Mouse (Mus musculus): ENCODE measurements around the gene Rtn4r. TPM values are rescaled to one million over a fixed set of nuclear protein-coding genes. Genes with fewer than 3 reads are reported as not detected.

Gene Rtn4r
- polyA plus RNA-seq, 1 experiment from 2014 or later, result 7.8 TPM

GRCm38 (mm10) chr16:18103808-18104207 lies 23.6 kb upstream of the Rtn4r start:
- H3K4me1 ChIP-seq, result no peaks in the 10 kb centered on the region
- ATAC-seq, result no peak
- H3K27me3 ChIP-seq, result no peaks in the 10 kb centered on the region
- H3K9me3 ChIP-seq (replicated peaks), result no peaks in the 10 kb centered on the region
- no peak overlapping the region for H3K9ac ChIP-seq
- no peak overlapping the region for H3K4me2 ChIP-seq
- H3K27ac ChIP-seq, result no peak overlapping the region
- WGBS, result 47% methylated on average over 6 of the region's 6 CpGs
- H3K36me3 ChIP-seq (ENCODE audit: poor library complexity, severe bottlenecking), result no peaks in the 10 kb centered on the region
- no peak overlapping the region for H3K4me3 ChIP-seq

- Histone ChIP-seq H3K4me2 (no peak overlapping the region), H3K27me3 (no peaks in the 10 kb centered on the region), H3K4me1 (no peaks in the 10 kb centered on the region), H3K27ac (no peak overlapping the region), H3K36me3 (ENCODE audit: poor library complexity, severe bottlenecking) (no peaks in the 10 kb centered on the region), H3K9me3 (replicated peaks) (peaks cover 9% of the 10 kb centered on the region), H3K9ac (no peak overlapping the region), H3K4me3 (no peak overlapping the region)
- 61% methylated on average over 5 of the region's 5 CpGs for WGBS
- peak; percentile 74 for ATAC-seq
Measured at GRCm38 (mm10) chr16:18108221-18108966, 19.0 kb upstream of the Rtn4r start.

GRCm38 (mm10) chr16:18111042-18111441 lies 16.4 kb upstream of the Rtn4r start:
- Histone ChIP-seq H3K9me3 (replicated peaks) (peaks cover 9% of the 10 kb centered on the region), H3K4me2 (no peak overlapping the region), H3K27me3 (no peaks in the 10 kb centered on the region), H3K4me1 (no peaks in the 10 kb centered on the region), H3K4me3 (no peak overlapping the region), H3K27ac (no peak overlapping the region), H3K9ac (no peak overlapping the region), H3K36me3 (ENCODE audit: poor library complexity, severe bottlenecking) (no peaks in the 10 kb centered on the region)
- ATAC-seq, result no peak
- WGBS, result 82% methylated on average over 7 of the region's 7 CpGs

DNA sequence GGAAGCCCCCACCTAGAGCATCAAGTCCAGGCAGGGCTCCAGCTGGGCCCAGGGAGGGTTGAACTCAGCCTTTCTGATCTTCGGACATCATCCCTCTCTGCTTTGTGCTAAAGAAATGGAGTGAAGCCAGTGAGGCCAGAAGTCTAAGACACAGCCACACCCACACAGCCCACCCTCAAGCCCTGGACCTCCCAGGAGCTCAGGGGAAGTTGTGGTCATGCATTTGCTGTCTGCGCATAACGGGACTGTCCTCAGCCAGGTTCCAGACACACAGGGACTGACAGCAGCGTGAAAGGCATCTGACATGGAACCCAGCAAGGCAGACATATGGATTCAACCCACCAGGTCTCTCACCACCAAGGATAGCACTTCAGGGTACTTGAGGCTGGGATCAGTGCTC lies 11.0 kb upstream of the Rtn4r start:
- no peaks in the 10 kb centered on the region for H3K9me3 ChIP-seq (replicated peaks)
- WGBS, result 82% methylated on average over 4 of the region's 4 CpGs

GRCm38 (mm10) chr16:18118285-18118684 lies 9.2 kb upstream of the Rtn4r start:
- Histone ChIP-seq H3K36me3 (ENCODE audit: poor library complexity, severe bottlenecking) (no peaks in the 10 kb centered on the region), H3K27me3 (peaks cover 3% of the 10 kb centered on the region; the same call in 1 of the 2 replicates), H3K9ac (no peak overlapping the region), H3K9me3 (replicated peaks) (no peaks in the 10 kb centered on the region), H3K4me1 (peaks cover 8% of the 10 kb centered on the region), H3K27ac (no peak overlapping the region), H3K4me3 (no peak overlapping the region), H3K4me2 (no peak overlapping the region)
- no peak for ATAC-seq
- WGBS, result 82% methylated on average over 3 of the region's 3 CpGs

More for the DNA sequence above, 11.0 kb upstream of the Rtn4r start:
- Histone ChIP-seq H3K27me3 (no peaks in the 10 kb centered on the region), H3K4me2 (no peak overlapping the region), H3K9ac (no peak overlapping the region), H3K36me3 (ENCODE audit: poor library complexity, severe bottlenecking) (no peaks in the 10 kb centered on the region), H3K4me1 (peaks cover 8% of the 10 kb centered on the region), H3K27ac (no peak overlapping the region), H3K4me3 (no peak overlapping the region)
- no peak for ATAC-seq

DNA sequence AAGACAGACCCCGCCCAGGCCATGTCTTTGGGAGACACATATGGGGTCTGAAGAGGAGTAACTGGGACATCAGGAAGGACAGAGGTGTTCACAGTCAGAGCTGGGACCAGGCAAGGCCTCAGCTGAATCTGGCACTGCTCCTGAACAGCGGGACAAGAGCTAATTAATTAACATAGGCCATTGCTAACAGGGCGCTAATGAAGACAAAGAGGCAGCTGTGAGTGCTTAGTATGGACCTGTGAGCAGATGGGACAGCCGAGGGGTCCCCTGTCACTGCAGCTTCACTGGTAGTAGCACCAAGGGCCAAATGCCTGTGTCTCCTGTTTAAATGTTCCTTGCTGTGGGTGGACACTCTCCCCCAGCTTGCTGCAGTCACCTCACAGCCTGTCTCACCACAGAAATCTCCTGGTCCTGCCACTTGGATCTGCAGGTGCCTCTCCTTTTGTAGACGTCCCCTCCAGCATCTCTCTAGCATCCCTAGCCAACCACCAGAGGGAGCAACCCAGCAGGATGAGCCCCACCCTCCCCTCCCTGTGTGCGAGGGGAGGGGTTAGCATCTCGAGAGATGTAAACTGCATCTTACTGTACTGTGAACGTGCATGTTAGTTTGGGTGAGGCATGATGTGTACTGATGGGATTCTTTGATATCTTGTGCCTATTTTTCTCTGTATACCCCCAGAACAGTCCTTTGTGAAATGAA lies 8.3 kb upstream of the Rtn4r start:
- Histone ChIP-seq H3K4me3 (no peak overlapping the region), H3K4me2 (no peak overlapping the region), H3K9ac (no peak overlapping the region), H3K4me1 (peaks cover 8% of the 10 kb centered on the region), H3K27ac (peak overlapping the region; percentile 55; the same call in 1 of the 2 replicates), H3K9me3 (replicated peaks) (no peaks in the 10 kb centered on the region), H3K27me3 (peaks cover 3% of the 10 kb centered on the region; the same call in 1 of the 2 replicates), H3K36me3 (ENCODE audit: poor library complexity, severe bottlenecking) (no peaks in the 10 kb centered on the region)
- 16% methylated on average over 8 of the region's 8 CpGs for WGBS
- peak; percentile 90 for ATAC-seq

GRCm38 (mm10) chr16:18122740-18123139 lies 4.7 kb upstream of the Rtn4r start:
- Histone ChIP-seq H3K4me1 (peaks cover 14% of the 10 kb centered on the region), H3K27me3 (peaks cover 19% of the 10 kb centered on the region), H3K9ac (no peak overlapping the region), H3K36me3 (ENCODE audit: poor library complexity, severe bottlenecking) (no peaks in the 10 kb centered on the region), H3K27ac (no peak overlapping the region), H3K9me3 (replicated peaks) (no peaks in the 10 kb centered on the region), H3K4me3 (no peak overlapping the region), H3K4me2 (no peak overlapping the region)
- ATAC-seq, result no peak
- WGBS, result 63% methylated on average over 2 of the region's 2 CpGs

- no peak overlapping the region for H3K4me2 ChIP-seq
- H3K27ac ChIP-seq, result peak overlapping the region; percentile 26; the same call in 1 of the 2 replicates
- H3K36me3 ChIP-seq (ENCODE audit: poor library complexity, severe bottlenecking), result no peaks in the 10 kb centered on the region
- WGBS, result 64% methylated on average over 1 of the region's 1 CpGs
- no peaks in the 10 kb centered on the region for H3K9me3 ChIP-seq (replicated peaks)
- H3K27me3 ChIP-seq, result peaks cover 21% of the 10 kb centered on the region
- no peak overlapping the region for H3K4me3 ChIP-seq
- no peak overlapping the region for H3K9ac ChIP-seq
- no peak for ATAC-seq
- peaks cover 19% of the 10 kb centered on the region for H3K4me1 ChIP-seq
Measured at GRCm38 (mm10) chr16:18123471-18123870, 4.0 kb upstream of the Rtn4r start.

GRCm38 (mm10) chr16:18124040-18124439 lies 3.4 kb upstream of the Rtn4r start:
- no peaks in the 10 kb centered on the region for H3K36me3 ChIP-seq (ENCODE audit: poor library complexity, severe bottlenecking)
- peaks cover 22% of the 10 kb centered on the region for H3K4me1 ChIP-seq
- H3K4me2 ChIP-seq, result no peak overlapping the region
- H3K4me3 ChIP-seq, result no peak overlapping the region
- no peak for ATAC-seq
- H3K27me3 ChIP-seq, result peaks cover 27% of the 10 kb centered on the region
- no peaks in the 10 kb centered on the region for H3K9me3 ChIP-seq (replicated peaks)
- no peak overlapping the region; the same call in 1 of the 2 replicates for H3K27ac ChIP-seq
- WGBS, result 61% methylated on average over 4 of the region's 4 CpGs
- no peak overlapping the region for H3K9ac ChIP-seq

GRCm38 (mm10) chr16:18124626-18125025 lies 2.8 kb upstream of the Rtn4r start:
- Histone ChIP-seq H3K4me3 (no peak overlapping the region), H3K9me3 (replicated peaks) (no peaks in the 10 kb centered on the region), H3K9ac (no peak overlapping the region), H3K36me3 (ENCODE audit: poor library complexity, severe bottlenecking) (no peaks in the 10 kb centered on the region), H3K4me2 (no peak overlapping the region), H3K27ac (no peak overlapping the region), H3K4me1 (peaks cover 22% of the 10 kb centered on the region), H3K27me3 (peaks cover 32% of the 10 kb centered on the region)
- 37% methylated on average over 5 of the region's 5 CpGs for WGBS
- ATAC-seq, result no peak

- WGBS, result 92% methylated on average over 2 of the region's 2 CpGs
- no peaks in the 10 kb centered on the region for H3K36me3 ChIP-seq (ENCODE audit: poor library complexity, severe bottlenecking)
- no peak overlapping the region for H3K4me2 ChIP-seq
- H3K9me3 ChIP-seq (replicated peaks), result no peaks in the 10 kb centered on the region
- H3K4me3 ChIP-seq, result no peak overlapping the region
- peaks cover 25% of the 10 kb centered on the region for H3K4me1 ChIP-seq
- ATAC-seq, result no peak
- peaks cover 32% of the 10 kb centered on the region for H3K27me3 ChIP-seq
- no peak overlapping the region for H3K27ac ChIP-seq
- no peak overlapping the region for H3K9ac ChIP-seq
Measured at GRCm38 (mm10) chr16:18125131-18125530, 2.3 kb upstream of the Rtn4r start.

- Histone ChIP-seq H3K4me1 (peaks cover 35% of the 10 kb centered on the region), H3K9me3 (replicated peaks) (no peaks in the 10 kb centered on the region), H3K27me3 (peaks cover 32% of the 10 kb centered on the region), H3K9ac (no peak overlapping the region), H3K4me3 (no peak overlapping the region), H3K27ac (no peak overlapping the region), H3K36me3 (ENCODE audit: poor library complexity, severe bottlenecking) (no peaks in the 10 kb centered on the region), H3K4me2 (no peak overlapping the region)
- 79% methylated on average over 3 of the region's 3 CpGs for WGBS
- ATAC-seq, result no peak
Measured at GRCm38 (mm10) chr16:18126211-18126610, 1.2 kb upstream of the Rtn4r start.
